In genomic region chr19:37237306-37237705, GRCm38 (mm10) we compare ENCODE assay signal across 21 mouse cellular contexts. TPM values are rescaled to one million over a fixed set of nuclear protein-coding genes. Genes with fewer than 3 reads are reported as not detected.
DNase-seq lines count a peak whose midpoint lies in the region; ATAC-seq and TF ChIP-seq lines count a peak whose summit lies in the region.
"Had no signal": no experiment of that assay in that cellular context is flagged by ENCODE, and none has a peak within 500 bp of the region (broad histone marks: within the 10 kb centered on the region; RNA-seq: fewer than 3 reads in every experiment).

No protein-coding gene starts in this region.

- ATAC-seq in hindbrain, postnatal 0 days: no peak
- peak; percentile 47 for ATAC-seq in erythroid progenitor cell, adult 5-6 weeks (replicated peaks; ENCODE audit: low FRiP score, poor library complexity, severe bottlenecking)
- peak; percentile 11 for ATAC-seq in liver, postnatal 0 days

- no peak for TF ChIP-seq POLR2A in MEL (IDR thresholded peaks at IDR 0.05; ENCODE audit: control insufficient read depth in 1 of 2, insufficient read depth in 1 of 2, low read depth in 1 of 2, low read length in 2 of 2, poor library complexity in 1 of 2)

- no peak for TF ChIP-seq EP300 in MEL (IDR thresholded peaks at IDR 0.05; ENCODE audit: low read depth in 1 of 2, low read length in 2 of 2)
- TF ChIP-seq EP300 in liver, postnatal 0 days (IDR thresholded peaks at IDR 0.05; ENCODE audit: low read depth): no peak; the same call in 1 of the 2 replicates

- no peak overlapping the region for H3K9ac ChIP-seq in hindbrain, postnatal 0 days (replicated peaks; ENCODE audit: low read length)
- H3K9ac ChIP-seq in MEL (ENCODE audit: control insufficient read depth, low read depth, low read length, poor library complexity, severe bottlenecking): peak overlapping the region; percentile 38
- H3K9ac ChIP-seq in liver, postnatal 0 days (replicated peaks): peak overlapping the region; percentile 59
- H3K9ac ChIP-seq: embryonic facial prominence, embryonic 12.5 days; hindbrain, embryonic 12.5 days; intestine, embryonic 15.5 days; lung, embryonic 15.5 days; midbrain, embryonic 12.5 days had no signal

- no peaks in the 10 kb centered on the region for H3K79me2 ChIP-seq in MEL (ENCODE audit: control insufficient read depth, insufficient read depth, low read length, poor library complexity)

- H3K4me3 ChIP-seq in hindbrain, embryonic 10.5 days: no peak overlapping the region
- no peak overlapping the region for H3K4me3 ChIP-seq in hindbrain, postnatal 0 days (ENCODE audit: low read length)
- peak overlapping the region; percentile 3 to 56; a peak in 3 of 4 replicates for H3K4me3 ChIP-seq in MEL (ENCODE audit: control insufficient read depth in 1 of 2, insufficient read depth in 1 of 2, low read depth in 2 of 2, low read length in 2 of 2)
- H3K4me3 ChIP-seq in liver, postnatal 0 days (ENCODE audit: low read depth, low read length): no peak overlapping the region
- no peak overlapping the region for H3K4me3 ChIP-seq in layer of hippocampus, adult 2 months
- H3K4me3 ChIP-seq: embryonic facial prominence, embryonic 12.5 days; hindbrain, embryonic 12.5 days; intestine, embryonic 15.5 days; left cerebral cortex, adult 2 months; limb, embryonic 10.5 days; lung, embryonic 15.5 days; midbrain, embryonic 12.5 days had no signal

- H3K4me1 ChIP-seq in hindbrain, embryonic 10.5 days (replicated peaks): peaks cover 27% of the 10 kb centered on the region
- no peaks in the 10 kb centered on the region for H3K4me1 ChIP-seq in hindbrain, postnatal 0 days (ENCODE audit: insufficient read depth, low read length)
- H3K4me1 ChIP-seq in MEL (ENCODE audit: control insufficient read depth in 1 of 2, insufficient read depth in 2 of 2, low read length in 2 of 2): peaks cover 23 to 30% of the 10 kb centered on the region in 2 experiments
- H3K4me1 ChIP-seq in liver, postnatal 0 days (ENCODE audit: insufficient read depth): peaks cover 33% of the 10 kb centered on the region

- H3K27me3 ChIP-seq in hindbrain, embryonic 10.5 days (ENCODE audit: insufficient read depth, poor library complexity, severe bottlenecking): peaks cover 54% of the 10 kb centered on the region
- no peaks in the 10 kb centered on the region for H3K27me3 ChIP-seq in hindbrain, postnatal 0 days (ENCODE audit: insufficient read depth, low read length)
- no peaks in the 10 kb centered on the region for H3K27me3 ChIP-seq in MEL (ENCODE audit: control insufficient read depth in 1 of 2, insufficient read depth in 2 of 2, low read length in 2 of 2)
- peaks cover 6% of the 10 kb centered on the region for H3K27me3 ChIP-seq in liver, postnatal 0 days (ENCODE audit: insufficient read depth, low read length)

- no peak for TF ChIP-seq CTCF in hindbrain, postnatal 0 days (IDR thresholded peaks at IDR 0.05; ENCODE audit: low read depth)
- TF ChIP-seq CTCF in MEL (IDR thresholded peaks at IDR 0.05 in 2 of 3, conservative IDR thresholded peaks at IDR 0.05 in 1 of 3; ENCODE audit: control insufficient read depth in 1 of 3, insufficient read depth in 1 of 3, low read depth in 2 of 3, low read length in 3 of 3, poor library complexity in 1 of 3, severe bottlenecking in 1 of 3): no peak
- no peak for TF ChIP-seq CTCF in liver, postnatal 0 days (IDR thresholded peaks at IDR 0.05; ENCODE audit: low read depth)
- no peak for TF ChIP-seq CTCF in layer of hippocampus, adult 2 months (conservative IDR thresholded peaks at IDR 0.05)

- peak overlapping the region; percentile 16; the same call in 1 of the 2 replicates for H3K27ac ChIP-seq in hindbrain, embryonic 10.5 days
- no peak overlapping the region for H3K27ac ChIP-seq in hindbrain, postnatal 0 days
- H3K27ac ChIP-seq in MEL (ENCODE audit: control insufficient read depth, low read depth, low read length): peak overlapping the region; percentile 81
- peak overlapping the region; percentile 93 for H3K27ac ChIP-seq in liver, postnatal 0 days (ENCODE audit: low read depth)
- no peak overlapping the region for H3K27ac ChIP-seq in layer of hippocampus, adult 2 months
- H3K27ac ChIP-seq: embryonic facial prominence, embryonic 12.5 days; hindbrain, embryonic 12.5 days; intestine, embryonic 15.5 days; kidney, postnatal 0 days; left cerebral cortex, adult 2 months; limb, embryonic 10.5 days; lung, embryonic 15.5 days; macrophage; midbrain, embryonic 12.5 days had no signal

- no peak overlapping the region for H3K4me2 ChIP-seq in hindbrain, postnatal 0 days (ENCODE audit: low read depth, low read length)
- H3K4me2 ChIP-seq in liver, postnatal 0 days (ENCODE audit: low read depth, low read length): peak overlapping the region; percentile 60
- H3K4me2 ChIP-seq: embryonic facial prominence, embryonic 12.5 days; hindbrain, embryonic 12.5 days; intestine, embryonic 15.5 days; lung, embryonic 15.5 days had no signal

- H3K36me3 ChIP-seq in hindbrain, embryonic 10.5 days: no peaks in the 10 kb centered on the region
- no peaks in the 10 kb centered on the region for H3K36me3 ChIP-seq in hindbrain, postnatal 0 days (ENCODE audit: insufficient read depth, low read length)
- peaks cover 0 to 27% of the 10 kb centered on the region in 2 experiments; a peak in 2 of 4 replicates for H3K36me3 ChIP-seq in MEL (ENCODE audit: control insufficient read depth in 1 of 2, insufficient read depth in 2 of 2, low read length in 2 of 2)
- H3K36me3 ChIP-seq in liver, postnatal 0 days (replicated peaks; ENCODE audit: insufficient read depth, low read length): no peaks in the 10 kb centered on the region
- H3K36me3 ChIP-seq: embryonic facial prominence, embryonic 12.5 days; forebrain, embryonic 10.5 days; hindbrain, embryonic 12.5 days; intestine, embryonic 15.5 days; limb, embryonic 10.5 days; lung, embryonic 15.5 days; midbrain, embryonic 12.5 days had no signal

- TF ChIP-seq RAD21 in MEL (IDR thresholded peaks at IDR 0.05; ENCODE audit: low read depth, low read length): no peak

- no peak for DNase-seq in hindbrain, embryonic 10.5 days (ENCODE audit: low spot score)
- no peak for DNase-seq in hindbrain, postnatal 0 days (ENCODE audit: low spot score)
- DNase-seq in MEL (ENCODE audit: low read depth, low spot score): peak; percentile 80
- peak; percentile 47 for DNase-seq in liver, postnatal 0 days
- DNase-seq in kidney, adult 8-10 months: no peak
- DNase-seq in layer of hippocampus, adult 2 months (ENCODE audit: low spot score in 2 of 2): no peak
- no peak for DNase-seq in right cerebral cortex, postnatal 14 days
- DNase-seq: cerebellum, adult 18-20 months; gastrocnemius, postnatal 25 days; thymus, postnatal 14 days had no signal

- no peaks in the 10 kb centered on the region for H3K9me3 ChIP-seq in hindbrain, embryonic 10.5 days
- no peaks in the 10 kb centered on the region for H3K9me3 ChIP-seq in hindbrain, postnatal 0 days (ENCODE audit: low read length)
- H3K9me3 ChIP-seq in MEL (replicated peaks; ENCODE audit: insufficient read depth, low read length): no peaks in the 10 kb centered on the region
- no peaks in the 10 kb centered on the region for H3K9me3 ChIP-seq in liver, postnatal 0 days (ENCODE audit: low read length)
- H3K9me3 ChIP-seq: embryonic facial prominence, embryonic 12.5 days; forebrain, embryonic 10.5 days; hindbrain, embryonic 12.5 days; intestine, embryonic 15.5 days; limb, embryonic 10.5 days; lung, embryonic 15.5 days; midbrain, embryonic 12.5 days had no signal

- WGBS in hindbrain, embryonic 10.5 days: 61% methylated on average over 5 of the region's 5 CpGs
- 59% methylated on average over 5 of the region's 5 CpGs for WGBS in hindbrain, postnatal 0 days
- 27% methylated on average over 5 of the region's 5 CpGs for WGBS in liver, postnatal 0 days (ENCODE audit: insufficient replicate concordance)

TF ChIP-seq in MEL, 35 proteins besides CTCF, POLR2A, EP300 and RAD21:
- TF ChIP-seq HCFC1 (IDR thresholded peaks at IDR 0.05; ENCODE audit: low read depth, low read length) (no peak), SIN3A (IDR thresholded peaks at IDR 0.05; ENCODE audit: low read length) (no peak), NRF1 (IDR thresholded peaks at IDR 0.05; ENCODE audit: insufficient read depth, low read depth, low read length, poor library complexity, severe bottlenecking) (peak; percentile 65)

RNA-seq across cellular contexts. Expression of gene Cpeb3, which starts 28.9 kb away (rescaled TPM):
- 0.87 and 2.9 TPM in 2 replicates for polyA plus RNA-seq in hindbrain, embryonic 10.5 days (2016; fragmentation: Nextera tagmentation; extraction: Ambion mirVana)
- total RNA-seq in hindbrain, postnatal 0 days (2014; rRNA removed): 23.7 and 26.1 TPM in 2 replicates
- polyA plus RNA-seq in hindbrain, postnatal 0 days (2015; fragmentation: Nextera tagmentation; extraction: Ambion mirVana): 10.3 and 11.3 TPM in 2 replicates
- total RNA-seq in MEL (2012; rRNA removed): 0.29 and 0.35 TPM in 2 replicates
- under 1 TPM in 1 of 2 experiments, not detected in 1; 0.93 TPM for polyA plus RNA-seq in MEL (2012; ENCODE audit: insufficient read depth in 1 of 2, insufficient read length in 2 of 2, low read depth in 1 of 2, low replicate concordance in 2 of 2, missing spikeins in 1 of 2)
- 39.6 and 42.8 TPM in 2 replicates for total RNA-seq in erythroid progenitor cell, adult 5-6 weeks (2015; ENCODE audit: low replicate concordance)
- 38.5 and 42.5 TPM in 2 replicates for total RNA-seq in erythroid progenitor cell, adult 5-6 weeks (2017; ENCODE audit: low replicate concordance)
- polyA plus RNA-seq in liver, postnatal 0 days (2015; fragmentation: Nextera tagmentation; extraction: Ambion mirVana): 2.1 and 2.8 TPM in 2 replicates
- 10 to 100 TPM; 69.7 to 76.8 TPM for total RNA-seq in layer of hippocampus, adult 2 months (2021)

RNA-seq across cellular contexts. Expression of gene March5, which starts 30.0 kb away (rescaled TPM):
- 112 and 116 TPM in 2 replicates for polyA plus RNA-seq in hindbrain, embryonic 10.5 days (2016; fragmentation: Nextera tagmentation; extraction: Ambion mirVana)
- 50.3 and 65.0 TPM in 2 replicates for total RNA-seq in hindbrain, postnatal 0 days (2014; rRNA removed)
- 94.8 and 100 TPM in 2 replicates for polyA plus RNA-seq in hindbrain, postnatal 0 days (2015; fragmentation: Nextera tagmentation; extraction: Ambion mirVana)
- 65.6 and 68.5 TPM in 2 replicates for total RNA-seq in MEL (2012; rRNA removed)
- polyA plus RNA-seq in MEL (2012; ENCODE audit: insufficient read depth in 1 of 2, insufficient read length in 2 of 2, low read depth in 1 of 2, low replicate concordance in 2 of 2, missing spikeins in 1 of 2): 10 to 100 TPM in 1 of 2 experiments, not detected in 1; 83.5 TPM
- total RNA-seq in erythroid progenitor cell, adult 5-6 weeks (2015; ENCODE audit: low replicate concordance): 361 and 388 TPM in 2 replicates
- 349 and 424 TPM in 2 replicates for total RNA-seq in erythroid progenitor cell, adult 5-6 weeks (2017; ENCODE audit: low replicate concordance)
- polyA plus RNA-seq in liver, postnatal 0 days (2015; fragmentation: Nextera tagmentation; extraction: Ambion mirVana): 119 and 126 TPM in 2 replicates
- total RNA-seq in layer of hippocampus, adult 2 months (2021): 10 to 100 TPM; 80.4 to 90.4 TPM

Comparison
In these comparisons a context has a peak if more than half of its experiments do, and no peak if none do; other contexts are left out.
1. H3K27ac ChIP-seq: peak in hindbrain, embryonic 10.5 days (single experiment), MEL (single experiment) and liver, postnatal 0 days (single experiment); none in hindbrain, postnatal 0 days (single experiment) and layer of hippocampus, adult 2 months (single experiment).
2. DNase-seq: peak in MEL (single experiment) and liver, postnatal 0 days (single experiment); none in hindbrain, embryonic 10.5 days (single experiment), hindbrain, postnatal 0 days (single experiment), kidney, adult 8-10 months (0 of 2), layer of hippocampus, adult 2 months (0 of 2) and right cerebral cortex, postnatal 14 days (single experiment).
3. H3K4me3 ChIP-seq: peak in MEL (2 of 2); none in hindbrain, embryonic 10.5 days (single experiment), hindbrain, postnatal 0 days (single experiment), liver, postnatal 0 days (single experiment) and layer of hippocampus, adult 2 months (single experiment).
4. RNA of gene Cpeb3, which starts 28.9 kb away (total RNA-seq): 69.7 to 76.8 TPM in layer of hippocampus, adult 2 months, 38.5 to 42.8 TPM in erythroid progenitor cell, adult 5-6 weeks and 23.7 to 26.1 TPM in hindbrain, postnatal 0 days; 0.29 to 0.35 TPM in MEL; every median in the first group is over 10 times any median in the second.